Mouse (Mus musculus): ENCODE measurements around the gene Pde4c. TPM values are rescaled to one million over a fixed set of nuclear protein-coding genes. Genes with fewer than 3 reads are reported as not detected.

Pde4c gene
- total RNA-seq, 1 experiment, result 1.6 TPM

GRCm38 (mm10) chr8:70798281-70798680 lies 74.8 kb downstream of the Pde4c start:
- H3K27ac ChIP-seq (ENCODE audit: insufficient read depth, low read depth, low read length, poor library complexity, severe bottlenecking), result no peak overlapping the region
- H3K4me1 ChIP-seq (ENCODE audit: control insufficient read depth in 2 of 2, insufficient read depth in 2 of 2, low read length in 2 of 2, poor library complexity in 1 of 2), result peaks cover 0 to 10% of the 10 kb centered on the region in 2 experiments; a peak in 2 of 4 replicates
- in situ Hi-C loops (cut with MboI; ENCODE audit: low sequenced_read_pairs in 2 of 2, unreplicated experiment in 2 of 2), result no loop called here
- H3K4me3 ChIP-seq (ENCODE audit: insufficient read depth in 1 of 2, low read depth in 1 of 2, low read length in 2 of 2, poor library complexity in 1 of 2, severe bottlenecking in 1 of 2), result peak overlapping the region; percentile 76 to 97
- H3K36me3 ChIP-seq (ENCODE audit: control insufficient read depth, insufficient read depth, low read length, poor library complexity, severe bottlenecking), result no peaks in the 10 kb centered on the region; the same call in 1 of the 2 replicates
- H3K9me3 ChIP-seq (ENCODE audit: control insufficient read depth, insufficient read depth, low read depth, low read length), result no peaks in the 10 kb centered on the region
- no peak for DNase-seq (ENCODE audit: low read depth, low spot score)
- no peak for TF ChIP-seq ZNF384 (IDR thresholded peaks at IDR 0.05; ENCODE audit: low read depth, low read length)
- no peak for TF ChIP-seq MAFK (IDR thresholded peaks at IDR 0.05; ENCODE audit: insufficient read depth, low read depth, low read length)
- no peak for TF ChIP-seq ZC3H11A (IDR thresholded peaks at IDR 0.05; ENCODE audit: borderline replicate concordance, low read depth, low read length)
- TF ChIP-seq HCFC1 (IDR thresholded peaks at IDR 0.05; ENCODE audit: borderline replicate concordance, insufficient read depth, low read length), result no peak
- no peak for TF ChIP-seq CHD2 (IDR thresholded peaks at IDR 0.05; ENCODE audit: low read depth, low read length)
- H3K9ac ChIP-seq (ENCODE audit: insufficient read depth, low read depth, low read length, poor library complexity, severe bottlenecking), result peak overlapping the region; percentile 69; the same call in 1 of the 2 replicates

- Histone ChIP-seq H3K9me3 (ENCODE audit: control insufficient read depth, insufficient read depth, low read depth, low read length) (no peaks in the 10 kb centered on the region), H3K4me3 (ENCODE audit: insufficient read depth in 1 of 2, low read depth in 1 of 2, low read length in 2 of 2, poor library complexity in 1 of 2, severe bottlenecking in 1 of 2) (no peak overlapping the region)
- TF ChIP-seq HCFC1 (IDR thresholded peaks at IDR 0.05; ENCODE audit: borderline replicate concordance, insufficient read depth, low read length), result no peak
- TF ChIP-seq MAFK (IDR thresholded peaks at IDR 0.05; ENCODE audit: insufficient read depth, low read depth, low read length), result no peak
- TF ChIP-seq ZNF384 (IDR thresholded peaks at IDR 0.05; ENCODE audit: low read depth, low read length), result no peak
Measured at GRCm38 (mm10) chr8:70800648-70801047, 77.1 kb downstream of the Pde4c start.

More at GRCm38 (mm10) chr8:70800648-70801047, 77.1 kb downstream of the Pde4c start:
- Histone ChIP-seq H3K9ac (ENCODE audit: insufficient read depth, low read depth, low read length, poor library complexity, severe bottlenecking) (no peak overlapping the region), H3K36me3 (ENCODE audit: control insufficient read depth, insufficient read depth, low read length, poor library complexity, severe bottlenecking) (no peaks in the 10 kb centered on the region; the same call in 1 of the 2 replicates), H3K27ac (ENCODE audit: insufficient read depth, low read depth, low read length, poor library complexity, severe bottlenecking) (no peak overlapping the region), H3K4me1 (ENCODE audit: control insufficient read depth in 2 of 2, insufficient read depth in 2 of 2, low read length in 2 of 2, poor library complexity in 1 of 2) (peaks cover 0 to 10% of the 10 kb centered on the region in 2 experiments; a peak in 2 of 4 replicates)
- in situ Hi-C loops (cut with MboI; ENCODE audit: low sequenced_read_pairs in 2 of 2, unreplicated experiment in 2 of 2), result no loop called here
- DNase-seq (ENCODE audit: low read depth, low spot score), result no peak

Other genes starting within 250 kb of the Pde4c start
- gene Klhl26, start 246.8 kb upstream of the Pde4c start, total RNA-seq (2012; rRNA removed), result 21.4 and 22.8 TPM in 2 replicates
- gene Tmem59l, start 236.4 kb upstream of the Pde4c start, total RNA-seq (2012; rRNA removed), result 5.3 and 8.0 TPM in 2 replicates
- gene Crlf1, start 230.6 kb upstream of the Pde4c start, total RNA-seq (2012; rRNA removed), result 17.0 and 29.3 TPM in 2 replicates
- gene Rex1bd, start 217.0 kb upstream of the Pde4c start, total RNA-seq (2012; rRNA removed), result 125 and 130 TPM in 2 replicates
- 3,214 and 4,257 TPM in 2 replicates for gene Uba52, start 212.9 kb upstream of the Pde4c start, total RNA-seq (2012; rRNA removed)
- 252 and 256 TPM in 2 replicates for gene Fkbp8, start 196.0 kb upstream of the Pde4c start, total RNA-seq (2012; rRNA removed)
- gene Kxd1, start 195.8 kb upstream of the Pde4c start, total RNA-seq (2012; rRNA removed), result 27.9 and 35.3 TPM in 2 replicates
- gene Ell, start 184.3 kb upstream of the Pde4c start, total RNA-seq (2012; rRNA removed), result 15.8 and 16.1 TPM in 2 replicates
- gene Isyna1, start 129.3 kb upstream of the Pde4c start, total RNA-seq (2012; rRNA removed), result 161 and 250 TPM in 2 replicates
- gene Ssbp4, start 114.8 kb upstream of the Pde4c start, total RNA-seq (2012; rRNA removed), result 85.5 and 142 TPM in 2 replicates
- gene Lrrc25, start 107.6 kb upstream of the Pde4c start, total RNA-seq (2012; rRNA removed), result 0.13 TPM in 1 of 2 replicates, not detected in the other
- 7.0 and 18.8 TPM in 2 replicates for gene Gdf15, start 91.3 kb upstream of the Pde4c start, total RNA-seq (2012; rRNA removed)
- gene Pgpep1, start 63.3 kb upstream of the Pde4c start, total RNA-seq (2012; rRNA removed), result 15.5 and 21.4 TPM in 2 replicates
- gene Lsm4, start 50.5 kb upstream of the Pde4c start, total RNA-seq (2012; rRNA removed), result 171 and 204 TPM in 2 replicates
- 60.1 TPM in 2 replicates for gene Jund, start 24.8 kb upstream of the Pde4c start, total RNA-seq (2012; rRNA removed)
- 0.09 and 0.16 TPM in 2 replicates for gene Iqcn, start 20.3 kb upstream of the Pde4c start, total RNA-seq (2012; rRNA removed)
- 1.8 and 3.9 TPM in 2 replicates for gene Gm3336, start 5.2 kb upstream of the Pde4c start, total RNA-seq (2012; rRNA removed)
- 4.3 and 5.2 TPM in 2 replicates for gene Rab3a, start 31.0 kb downstream of the Pde4c start, total RNA-seq (2012; rRNA removed)
- gene Mpv17l2, start 37.2 kb downstream of the Pde4c start, total RNA-seq (2012; rRNA removed), result 49.9 and 58.2 TPM in 2 replicates
- gene Pik3r2, start 53.0 kb downstream of the Pde4c start, total RNA-seq (2012; rRNA removed), result 52.7 and 71.0 TPM in 2 replicates
- gene Mast3, start 81.3 kb downstream of the Pde4c start, total RNA-seq (2012; rRNA removed), result 7.8 and 11.5 TPM in 2 replicates
- 0.69 and 1.2 TPM in 2 replicates for gene Il12rb1, start 84.7 kb downstream of the Pde4c start, total RNA-seq (2012; rRNA removed)
- gene Arrdc2, start 116.0 kb downstream of the Pde4c start, total RNA-seq (2012; rRNA removed), result 11.4 and 18.8 TPM in 2 replicates
- 3.7 and 6.6 TPM in 2 replicates for gene Kcnn1, start 139.5 kb downstream of the Pde4c start, total RNA-seq (2012; rRNA removed)
- gene Ccdc124, start 150.2 kb downstream of the Pde4c start, total RNA-seq (2012; rRNA removed), result 52.5 and 82.3 TPM in 2 replicates
- 2.5 and 3.4 TPM in 2 replicates for gene Slc5a5, start 169.0 kb downstream of the Pde4c start, total RNA-seq (2012; rRNA removed)
- gene Rpl18a, start 173.7 kb downstream of the Pde4c start, total RNA-seq (2012; rRNA removed), result 2,806 and 2,972 TPM in 2 replicates
- 53.4 and 60.8 TPM in 2 replicates for gene Map1s, start 182.2 kb downstream of the Pde4c start, total RNA-seq (2012; rRNA removed)

Measured in ES-E14 (cell line).